Mouse (Mus musculus) CH12.LX (cell line): ENCODE measurements at regions not wholly inside any gene's neighbourhood (a gene's known extent, or its start where the extent isn't known, plus 50 kb on each side); places are given as distances from the start of the nearest gene placed in this dataset.

Source experiments
- DNase-seq: peaks from one replicate; pipeline ENCODE4 v3.0.0-alpha.2; 2013; ENCODE audit errors: extremely low read depth
- H3K27ac ChIP-seq: 2 replicates; pipeline ENCODE4 v1.5.1; 2012; ENCODE audit warnings: low read depth, mild to moderate bottlenecking, control low read depth, moderate library complexity; ENCODE audit not compliant: insufficient read depth
- H3K27me3 ChIP-seq: replicated peaks from 2 replicates; pipeline ENCODE3; 2012; ENCODE audit warnings: inconsistent platforms
- H3K36me3 ChIP-seq, 2 experiments: replicated peaks in 1 of 2; 2 replicates each; pipeline versions ENCODE3 to v1.6.1; 2012; ENCODE audit warnings: inconsistent platforms in 1 of 2, low read length in 1 of 2, mild to moderate bottlenecking in 1 of 2, mixed read lengths in 1 of 2, moderate library complexity in 1 of 2; ENCODE audit not compliant: control insufficient read depth in 1 of 2, insufficient read depth in 1 of 2
- H3K4me1 ChIP-seq, 2 experiments: 2 replicates each; pipeline ENCODE4 v1.6.1; 2012; ENCODE audit warnings: inconsistent platforms in 1 of 2, moderate library complexity in 1 of 2; ENCODE audit not compliant: insufficient read depth in 2 of 2, control insufficient read depth in 1 of 2
- H3K4me2 ChIP-seq: 2 replicates; pipeline ENCODE4 v1.6.1; 2012; ENCODE audit warnings: low read depth, mild to moderate bottlenecking, control low read depth; ENCODE audit not compliant: poor library complexity, insufficient read depth, severe bottlenecking
- H3K4me3 ChIP-seq, 3 experiments: fragments of 150-350 bp in 1 of 3; sonication (generic) in 1 of 3; replicated peaks in 1 of 3; 2 replicates each; pipeline versions ENCODE3 to v1.5.1; 2011 to 2012; ENCODE audit warnings: low read depth in 2 of 3, low read length in 2 of 3, mild to moderate bottlenecking in 2 of 3, moderate library complexity in 2 of 3, control low read depth in 1 of 3, improper control_type of control experiment in 1 of 3, inconsistent platforms in 1 of 3, mixed read lengths in 1 of 3; ENCODE audit not compliant: poor library complexity in 1 of 3
- H3K79me2 ChIP-seq: replicated peaks from 2 replicates; pipeline ENCODE4 v1.6.1; 2012; ENCODE audit warnings: mild to moderate bottlenecking, moderate library complexity; ENCODE audit not compliant: control insufficient read depth, poor library complexity, insufficient read depth, severe bottlenecking; ENCODE audit errors: extremely low read depth
- H3K9ac ChIP-seq: 2 replicates; pipeline ENCODE4 v1.6.1; 2012; ENCODE audit warnings: low read depth, mild to moderate bottlenecking, control low read depth, moderate library complexity; ENCODE audit not compliant: insufficient read depth
- H3K9me3 ChIP-seq: replicated peaks from 2 replicates; pipeline ENCODE3; 2012; ENCODE audit warnings: low read length, inconsistent platforms, mixed read lengths
- CHD2 ChIP-seq: IDR thresholded peaks from 2 replicates; pipeline ENCODE4 v1.6.1; 2011; ENCODE audit warnings: low read length, improper control_type of control experiment
- CTCF ChIP-seq, 2 experiments: IDR thresholded peaks in 1 of 2; conservative IDR thresholded peaks in 1 of 2; 2 replicates each; pipeline ENCODE4 v1.5.1; 2011 to 2012; ENCODE audit warnings: low read depth in 2 of 2, low read length in 2 of 2, improper control_type of control experiment in 1 of 2, inconsistent platforms in 1 of 2, mild to moderate bottlenecking in 1 of 2, moderate library complexity in 1 of 2
- ELF1 ChIP-seq: IDR thresholded peaks from 2 replicates; pipeline ENCODE4 v1.6.1; 2014; ENCODE audit warnings: low read depth, mild to moderate bottlenecking, inconsistent platforms, low read length, improper control_type of control experiment
- EP300 ChIP-seq: IDR thresholded peaks from 2 replicates; pipeline ENCODE4 v1.6.1; 2011; ENCODE audit warnings: low read length, improper control_type of control experiment
- GABPA ChIP-seq: IDR thresholded peaks from 2 replicates; pipeline ENCODE4 v1.6.1; 2012; ENCODE audit warnings: low read depth, low read length, improper control_type of control experiment, inconsistent platforms; ENCODE audit not compliant: insufficient replicate concordance
- HCFC1 ChIP-seq: IDR thresholded peaks from 2 replicates; pipeline ENCODE4 v1.6.1; 2012; ENCODE audit warnings: low read depth, mild to moderate bottlenecking, inconsistent platforms, low read length, improper control_type of control experiment
- JUN ChIP-seq: IDR thresholded peaks from 2 replicates; pipeline ENCODE4 v1.6.1; 2011; ENCODE audit warnings: low read depth, mild to moderate bottlenecking, low read length, improper control_type of control experiment, moderate library complexity; ENCODE audit not compliant: insufficient read depth
- KAT2A ChIP-seq: IDR thresholded peaks from 2 replicates; pipeline ENCODE4 v1.6.1; 2012; ENCODE audit warnings: low read length, improper control_type of control experiment, inconsistent platforms; ENCODE audit not compliant: insufficient replicate concordance
- MAFK ChIP-seq: IDR thresholded peaks from 2 replicates; pipeline ENCODE4 v1.6.1; 2011; ENCODE audit warnings: low read length, improper control_type of control experiment; ENCODE audit not compliant: insufficient replicate concordance
- MAX ChIP-seq: IDR thresholded peaks from 2 replicates; pipeline ENCODE4 v1.6.1; 2011; ENCODE audit warnings: low read length, improper control_type of control experiment
- NELFE ChIP-seq: IDR thresholded peaks from 2 replicates; pipeline ENCODE4 v1.6.1; 2011; ENCODE audit warnings: low read depth, low read length, improper control_type of control experiment
- PAX5 ChIP-seq: IDR thresholded peaks from 2 replicates; pipeline ENCODE4 v1.6.1; 2012; ENCODE audit warnings: low read length, inconsistent platforms, mixed read lengths
- POLR2AphosphoS2 ChIP-seq: IDR thresholded peaks from 2 replicates; pipeline ENCODE4 v1.6.1; 2011; ENCODE audit warnings: low read depth, low read length, improper control_type of control experiment
- RAD21 ChIP-seq: IDR thresholded peaks from 2 replicates; pipeline ENCODE4 v1.6.1; 2011; ENCODE audit warnings: low read depth, mild to moderate bottlenecking, low read length, improper control_type of control experiment, moderate library complexity
- RCOR1 ChIP-seq: conservative IDR thresholded peaks from 2 replicates; pipeline ENCODE4 v1.6.1; 2012; ENCODE audit warnings: low read depth, mild to moderate bottlenecking, inconsistent platforms, low read length, improper control_type of control experiment
- SIN3A ChIP-seq: IDR thresholded peaks from 2 replicates; pipeline ENCODE4 v1.6.1; 2012; ENCODE audit warnings: low read length, improper control_type of control experiment, inconsistent platforms
- SMC3 ChIP-seq: IDR thresholded peaks from 2 replicates; pipeline ENCODE4 v1.6.1; 2011; ENCODE audit warnings: low read depth, low read length, improper control_type of control experiment
- UBTF ChIP-seq: IDR thresholded peaks from 2 replicates; pipeline ENCODE4 v1.6.1; 2012; ENCODE audit warnings: low read depth, mild to moderate bottlenecking, inconsistent platforms, low read length, improper control_type of control experiment, moderate library complexity
- USF2 ChIP-seq: conservative IDR thresholded peaks from 2 replicates; pipeline ENCODE4 v1.6.1; 2011; ENCODE audit warnings: low read depth, low read length, improper control_type of control experiment
- ZC3H11A ChIP-seq: IDR thresholded peaks from 2 replicates; pipeline ENCODE4 v1.6.1; 2012; ENCODE audit warnings: low read depth, mild to moderate bottlenecking, inconsistent platforms, low read length, improper control_type of control experiment
- dilution Hi-C: fragments of 300-500 bp; cut with MboI; formaldehyde crosslinking; loops from 2 replicates; pipeline ENCODE4 v1.14.3; 2020; ENCODE audit warnings: low sequenced_read_pairs; ENCODE audit not compliant: extremely low pct_unique_long_range_greater_than_20kb, extremely low pct_ligation_motif_present
- in situ Hi-C: fragments of 300-500 bp; cut with MboI; formaldehyde crosslinking; loops from 3 replicates; pipeline ENCODE4 v1.14.3; 2019; ENCODE audit warnings: low sequenced_read_pairs, low pct_ligation_motif_present, low pct_unique_long_range_greater_than_20kb, mixed read lengths

DNA sequence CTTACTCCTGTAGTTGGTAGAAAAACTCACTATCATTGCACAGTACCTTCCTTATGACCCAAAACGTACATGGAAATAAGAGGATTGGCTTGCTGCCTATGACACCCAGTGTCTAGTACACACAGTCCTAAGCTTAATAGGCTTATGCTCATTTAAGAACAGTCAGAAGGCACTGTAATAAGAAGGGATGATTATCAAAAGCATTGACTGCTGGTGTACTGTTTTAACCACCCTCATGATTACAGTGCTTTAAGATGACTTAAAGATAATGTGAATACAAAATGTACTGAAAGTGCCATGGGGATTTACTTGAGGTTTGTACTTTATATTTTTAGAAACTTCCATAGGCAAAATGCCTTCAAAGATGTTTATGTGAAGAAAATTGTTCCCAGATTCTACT lies 586.0 kb upstream of the 4930452B06Rik start:
- Histone ChIP-seq H3K4me3 (no peak overlapping the region), H3K27me3 (no peaks in the 10 kb centered on the region), H3K36me3 (no peaks in the 10 kb centered on the region), H3K9ac (no peak overlapping the region)
- in situ Hi-C loops: no loop called here
- dilution Hi-C loops: no loop called here
- TF ChIP-seq EP300: no peak
- TF ChIP-seq HCFC1: no peak
- no peak for TF ChIP-seq ZC3H11A
- no peak for TF ChIP-seq ELF1
- no peak for TF ChIP-seq RCOR1
- no peak for TF ChIP-seq NELFE
- no peak for TF ChIP-seq GABPA
- no peak for TF ChIP-seq CTCF (conservative IDR thresholded peaks at IDR 0.05 in 1 of 2, IDR thresholded peaks at IDR 0.05 in 1 of 2; ENCODE audit: low read depth in 2 of 2, low read length in 2 of 2)
- TF ChIP-seq KAT2A: no peak
- TF ChIP-seq SIN3A: no peak
- TF ChIP-seq PAX5: no peak
- no peak for TF ChIP-seq USF2
- no peak for TF ChIP-seq SMC3
- no peak for TF ChIP-seq MAFK
- no peak for TF ChIP-seq JUN
- no peak for TF ChIP-seq POLR2AphosphoS2
- TF ChIP-seq RAD21: no peak
- no peak for TF ChIP-seq CHD2
- TF ChIP-seq UBTF: no peak
- TF ChIP-seq MAX: no peak
- TF ChIP-seq, all 38 proteins: peak for 0
- Histone ChIP-seq H3K4me2 (no peak overlapping the region), H3K27ac (no peak overlapping the region), H3K79me2 (no peaks in the 10 kb centered on the region), H3K4me1 (no peaks in the 10 kb centered on the region), H3K9me3 (no peaks in the 10 kb centered on the region)
- no peak for DNase-seq

DNA sequence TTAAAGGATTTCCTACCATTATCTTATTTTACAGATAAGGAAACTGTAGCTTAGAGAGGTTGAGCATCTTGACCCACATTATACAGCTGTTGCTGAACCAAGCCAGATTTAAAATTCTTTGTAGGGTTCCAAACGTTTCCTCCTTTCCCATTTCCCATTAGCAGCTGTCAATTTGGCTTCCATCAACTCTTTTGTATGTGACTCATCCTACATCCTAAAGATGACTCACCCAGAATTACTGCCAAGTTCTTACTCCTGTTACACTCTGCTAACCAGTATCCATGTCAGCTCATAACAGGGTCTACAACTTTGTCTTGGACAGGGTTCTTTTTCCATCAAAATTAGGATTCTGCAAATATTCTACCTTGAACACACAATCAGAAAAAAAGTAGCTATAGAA lies 579.2 kb upstream of the 4930452B06Rik start:
- Histone ChIP-seq H3K79me2 (no peaks in the 10 kb centered on the region), H3K27ac (no peak overlapping the region), H3K4me2 (no peak overlapping the region), H3K9me3 (no peaks in the 10 kb centered on the region), H3K36me3 (no peaks in the 10 kb centered on the region), H3K9ac (no peak overlapping the region), H3K4me3 (no peak overlapping the region), H3K4me1 (no peaks in the 10 kb centered on the region), H3K27me3 (no peaks in the 10 kb centered on the region)
- no peak for DNase-seq
- dilution Hi-C loops (no loop called here), in situ Hi-C loops (no loop called here)
- TF ChIP-seq ELF1 (no peak), USF2 (no peak)
